Mouse (Mus musculus) cerebellum, adult (tissue): Measurements from ENCODE around the gene Ezh2.

Experiments
- ATAC-seq: cut with Nextera tagmentation; 2 replicates; pipeline ENCODE4 v1.9.2; 2017; ENCODE audit warnings: mild to moderate bottlenecking, moderate library complexity, mixed read lengths; ENCODE audit not compliant: insufficient number of reproducible peaks, low FRiP score, low TSS enrichment

Ezh2 gene

GRCm38 (mm10) chr6:47559287-47559686 lies 35.9 kb downstream of the Ezh2 start:
- ATAC-seq: no peak

GRCm38 (mm10) chr6:47552280-47552679 lies 42.9 kb downstream of the Ezh2 start:
- no peak for ATAC-seq

GRCm38 (mm10) chr6:47535333-47535732 lies 59.8 kb downstream of the Ezh2 start:
- ATAC-seq: no peak

DNA sequence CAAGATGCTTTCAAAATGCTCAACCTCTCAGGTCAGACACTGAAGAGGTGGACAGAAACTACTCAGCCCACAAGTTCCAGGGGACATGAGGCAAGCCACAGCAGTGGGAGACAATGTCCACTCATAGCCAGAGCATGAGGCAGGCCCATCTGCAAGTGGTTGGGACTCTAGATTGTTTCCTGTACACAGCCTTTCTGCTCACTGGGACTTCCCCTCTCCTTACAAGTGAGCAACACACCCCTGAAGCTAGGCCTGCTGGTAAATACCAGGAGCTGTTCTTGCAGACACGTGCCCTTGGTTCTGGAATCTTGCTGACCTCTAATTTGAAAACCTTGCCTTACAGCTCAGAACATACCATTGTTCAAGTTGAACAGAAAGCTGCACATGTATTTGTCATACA lies 62.6 kb downstream of the Ezh2 start:
- no peak for ATAC-seq

DNA sequence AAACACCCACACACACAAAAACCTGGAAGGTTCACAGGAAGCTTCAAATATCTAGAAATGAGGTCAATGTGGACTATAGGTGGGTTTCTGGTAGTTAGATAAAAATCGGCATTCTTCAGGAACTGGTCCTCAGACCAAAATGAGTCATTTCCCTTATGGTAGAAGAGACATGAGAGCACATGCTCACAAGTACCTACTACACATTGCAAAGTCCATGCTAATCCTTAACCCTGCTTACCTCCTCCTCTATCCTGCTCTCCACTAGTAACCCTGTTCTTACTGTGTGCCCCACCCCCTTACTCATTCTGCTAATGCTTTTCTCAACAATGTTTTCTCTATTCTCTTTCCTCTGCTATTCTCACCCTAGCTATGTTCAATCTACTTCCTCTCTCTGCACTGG lies 67.5 kb downstream of the Ezh2 start:
- no peak for ATAC-seq

GRCm38 (mm10) chr6:47527129-47527528 lies 68.0 kb downstream of the Ezh2 start:
- no peak for ATAC-seq

GRCm38 (mm10) chr6:47526446-47526845 lies 68.7 kb downstream of the Ezh2 start:
- ATAC-seq: no peak

DNA sequence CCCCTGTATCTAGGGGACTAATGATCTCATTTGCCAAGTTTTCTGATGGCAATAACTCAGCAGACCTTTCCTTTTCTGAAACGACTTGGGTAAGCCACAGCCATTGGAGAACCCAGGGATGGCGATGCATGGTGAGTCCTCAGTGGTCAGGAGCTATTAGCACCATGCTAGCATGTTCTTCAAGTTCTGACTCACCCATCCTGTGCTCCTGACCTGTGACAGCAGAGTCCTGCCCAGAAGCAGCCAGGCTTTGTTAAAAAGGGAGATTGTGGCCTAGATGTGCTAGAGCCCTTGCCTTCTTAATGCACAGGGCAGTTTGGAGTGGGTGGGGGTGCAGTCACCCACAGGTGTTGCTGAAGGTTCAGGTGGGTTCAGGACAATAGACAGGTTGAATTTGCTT lies 70.1 kb downstream of the Ezh2 start:
- ATAC-seq: no peak

DNA sequence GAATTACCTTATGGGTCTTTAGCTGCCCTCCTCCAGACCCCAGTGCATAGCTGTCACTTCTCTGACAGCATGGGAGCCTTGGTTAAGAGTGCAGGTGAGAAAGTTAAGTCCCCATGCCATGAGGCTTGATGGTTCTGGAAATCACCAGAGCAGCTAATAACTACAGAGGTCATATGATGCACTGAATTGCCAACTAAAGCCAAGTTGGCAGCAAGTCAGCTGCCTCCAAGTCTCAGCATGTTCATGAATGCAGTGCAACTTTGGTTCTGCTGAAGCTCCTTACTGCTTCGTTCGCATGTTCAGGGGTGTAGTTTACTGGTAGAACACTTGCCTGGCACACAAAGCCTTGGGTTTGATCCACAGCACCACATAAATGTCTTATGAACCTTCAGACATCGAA lies 72.7 kb downstream of the Ezh2 start:
- no peak for ATAC-seq

- ATAC-seq: no peak
Measured at GRCm38 (mm10) chr6:47520030-47520429, 75.1 kb downstream of the Ezh2 start.

- ATAC-seq: no peak
Measured at GRCm38 (mm10) chr6:47494562-47494961, 100.6 kb downstream of the Ezh2 start.

GRCm38 (mm10) chr6:47482027-47482426 lies 113.1 kb downstream of the Ezh2 start:
- ATAC-seq: no peak
